Mouse (Mus musculus) C2C12 (cell line): ENCODE measurements around the gene Gm12569. TPM values are rescaled to one million over a fixed set of nuclear protein-coding genes. Genes with fewer than 3 reads are reported as not detected.
A peak's percentile ranks its signal among the peaks of the same experiment; 100 is the strongest.

Source experiments
- H3K27me3 ChIP-seq: one replicate; pipeline ENCODE4 v1.6.1; 2011; ENCODE audit not compliant: control insufficient read depth, insufficient read depth, insufficient read length
- H3K36me3 ChIP-seq: one replicate; pipeline ENCODE4 v1.6.1; 2011; ENCODE audit not compliant: control insufficient read depth, insufficient read depth
- H3K4me3 ChIP-seq: one replicate; pipeline ENCODE4 v1.5.1; 2011; ENCODE audit warnings: mild to moderate bottlenecking, control low read depth; ENCODE audit not compliant: poor library complexity, insufficient read depth, severe bottlenecking
- H3K79me2 ChIP-seq: one replicate; pipeline ENCODE4 v1.6.1; 2011; ENCODE audit not compliant: control insufficient read depth, insufficient read depth
- H3K79me3 ChIP-seq: one replicate; pipeline ENCODE4 v1.6.1; 2011; ENCODE audit warnings: low read depth, control low read depth
- H3ac ChIP-seq: one replicate; pipeline ENCODE3; 2011; ENCODE audit warnings: low read depth; ENCODE audit not compliant: control insufficient read depth, insufficient read length
- CEBPB ChIP-seq: IDR thresholded peaks from one replicate; pipeline ENCODE4 v1.6.1; 2011; ENCODE audit warnings: low read depth, mild to moderate bottlenecking, control low read depth, moderate library complexity
- CTCF ChIP-seq: IDR thresholded peaks from one replicate; pipeline ENCODE4 v1.5.1; 2011; ENCODE audit not compliant: control insufficient read depth, insufficient read depth, insufficient read length
- FOSL1 ChIP-seq: IDR thresholded peaks from one replicate; pipeline ENCODE4 v1.8.0; 2011; ENCODE audit warnings: mild to moderate bottlenecking, low read length; ENCODE audit not compliant: poor library complexity, insufficient read depth, severe bottlenecking
- MAX ChIP-seq: IDR thresholded peaks from one replicate; pipeline ENCODE4 v1.6.1; 2011; ENCODE audit warnings: mild to moderate bottlenecking, control low read depth
- MYOD1 ChIP-seq: IDR thresholded peaks from one replicate; pipeline ENCODE4 v1.6.1; 2011; ENCODE audit warnings: low read depth; ENCODE audit not compliant: control insufficient read depth, insufficient read length
- MYOG ChIP-seq: IDR thresholded peaks from one replicate; pipeline ENCODE4 v1.6.1; 2011; ENCODE audit not compliant: control insufficient read depth, insufficient read length; ENCODE audit errors: extremely low read depth
- USF1 ChIP-seq: IDR thresholded peaks from one replicate; pipeline ENCODE4 v1.6.1; 2011; ENCODE audit warnings: low read depth, mild to moderate bottlenecking, control low read depth, moderate library complexity
- polyA plus RNA-seq: library from polyadenylated mRNA; unstranded; fragments of >200 nt; fragmentation: generic; extraction: Trizol; gene quantifications from one replicate; pipeline ENCODE4 v1.2.1, GENCODE M21; 2012; ENCODE audit warnings: missing spikeins

Gene Gm12569
- polyA plus RNA-seq, 1 experiment, result 0.09 TPM

DNA sequence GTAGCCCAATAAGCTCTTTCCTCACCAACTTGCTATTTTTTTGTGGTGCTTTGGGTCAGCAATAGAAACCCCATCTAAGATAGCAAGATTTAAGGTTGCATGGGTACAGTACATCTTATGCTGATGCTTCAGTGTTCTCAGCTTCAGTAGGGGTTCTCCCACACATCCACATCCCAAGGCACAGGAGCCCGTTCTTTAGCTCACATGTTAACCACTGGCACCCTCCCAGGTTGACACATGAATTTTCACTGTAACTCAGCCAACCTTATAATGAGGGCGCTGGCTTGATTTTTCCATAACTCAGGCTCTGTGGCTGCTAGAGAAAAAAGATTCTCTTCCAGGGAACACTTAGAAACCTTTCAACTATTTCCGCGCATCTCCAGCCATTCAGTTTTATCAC, 6.8 kb downstream of the Gm12569 start:
- Histone ChIP-seq H3K36me3 (no peaks in the 10 kb centered on the region), H3K79me3 (no peaks in the 10 kb centered on the region), H3K79me2 (no peaks in the 10 kb centered on the region), H3K27me3 (peaks cover 17% of the 10 kb centered on the region), H3K4me3 (no peak overlapping the region), H3ac (no peak overlapping the region)
- TF ChIP-seq CEBPB, result no peak
- TF ChIP-seq MYOD1, result no peak
- TF ChIP-seq MAX, result no peak
- TF ChIP-seq USF1, result no peak
- TF ChIP-seq FOSL1, result no peak
- TF ChIP-seq CTCF, result no peak
- no peak for TF ChIP-seq MYOG

GRCm38 (mm10) chr11:51234626-51235025, 14.4 kb downstream of the Gm12569 start:
- H3K36me3 ChIP-seq, result no peaks in the 10 kb centered on the region
- TF ChIP-seq CTCF (no peak), USF1 (no peak), MYOD1 (no peak), CEBPB (no peak), FOSL1 (no peak), MAX (no peak), MYOG (no peak)
- no peaks in the 10 kb centered on the region for H3K79me3 ChIP-seq
- no peak overlapping the region for H3ac ChIP-seq
- no peak overlapping the region for H3K4me3 ChIP-seq
- H3K79me2 ChIP-seq, result no peaks in the 10 kb centered on the region
- peaks cover 15% of the 10 kb centered on the region for H3K27me3 ChIP-seq

DNA sequence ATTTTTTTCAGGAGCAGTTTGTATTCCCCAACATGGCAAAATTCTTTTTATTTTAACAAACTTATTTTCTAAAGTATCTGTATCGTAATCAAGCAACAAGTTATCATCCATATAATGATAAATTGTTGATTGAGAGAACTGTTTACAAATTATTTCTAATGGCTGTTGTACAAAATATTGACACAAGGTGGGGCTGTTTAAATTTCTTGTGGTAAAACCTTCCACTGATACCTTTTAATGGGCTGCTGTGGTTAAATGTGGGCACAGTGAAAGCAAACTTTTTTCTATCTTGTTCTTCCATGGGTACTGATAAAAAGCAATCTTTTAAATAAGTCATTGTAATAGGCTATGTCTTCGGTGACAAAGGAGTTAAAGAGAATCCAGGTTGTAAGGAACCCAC, 22.6 kb downstream of the Gm12569 start:
- Histone ChIP-seq H3ac (no peak overlapping the region), H3K79me3 (no peaks in the 10 kb centered on the region), H3K27me3 (peaks cover 10% of the 10 kb centered on the region), H3K79me2 (no peaks in the 10 kb centered on the region), H3K4me3 (no peak overlapping the region), H3K36me3 (no peaks in the 10 kb centered on the region)
- TF ChIP-seq MYOG, result no peak
- no peak for TF ChIP-seq MYOD1
- no peak for TF ChIP-seq FOSL1
- TF ChIP-seq CTCF, result no peak
- no peak for TF ChIP-seq MAX
- TF ChIP-seq USF1, result no peak
- TF ChIP-seq CEBPB, result no peak

- Histone ChIP-seq H3ac (no peak overlapping the region), H3K27me3 (peaks cover 9% of the 10 kb centered on the region), H3K36me3 (no peaks in the 10 kb centered on the region), H3K4me3 (no peak overlapping the region), H3K79me3 (no peaks in the 10 kb centered on the region), H3K79me2 (no peaks in the 10 kb centered on the region)
- no peak for TF ChIP-seq CTCF
- TF ChIP-seq MAX, result no peak
- no peak for TF ChIP-seq FOSL1
- TF ChIP-seq MYOD1, result no peak
- TF ChIP-seq CEBPB, result no peak
- no peak for TF ChIP-seq MYOG
- no peak for TF ChIP-seq USF1
Observed at GRCm38 (mm10) chr11:51257006-51257405, 36.7 kb downstream of the Gm12569 start.

DNA sequence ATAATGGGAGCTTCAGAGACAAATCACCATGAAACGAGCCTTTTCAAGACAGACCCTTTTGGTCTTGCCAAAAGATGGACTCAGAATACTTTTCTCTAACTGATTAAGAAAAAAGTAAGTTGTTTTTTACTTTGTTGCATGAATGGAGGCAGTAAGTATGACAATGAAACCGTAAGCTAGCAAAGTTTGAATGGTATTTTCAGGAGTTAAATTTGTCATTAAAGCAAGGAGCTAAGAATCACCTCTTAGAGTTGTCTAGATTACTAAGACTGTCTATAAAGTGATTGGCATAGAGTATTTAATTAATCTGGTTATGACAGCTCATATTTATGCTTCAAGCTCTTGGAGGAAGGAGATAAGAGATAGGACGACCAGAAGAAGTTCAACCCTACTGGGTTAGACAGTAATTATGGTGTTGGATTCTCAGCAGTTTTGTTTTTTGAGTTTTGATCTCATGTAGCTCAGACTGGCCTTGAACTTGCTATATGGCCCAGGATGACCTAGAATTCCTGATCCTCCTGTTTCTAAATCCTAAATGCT, 41.5 kb downstream of the Gm12569 start, which contains the start of gene Clk4:
Clk4 (plus strand) TSS at position 51 of the 540 bp plus-strand sequence.
- TF ChIP-seq CTCF, result no peak
- no peak for TF ChIP-seq MYOD1
- no peak for TF ChIP-seq MYOG
- TF ChIP-seq USF1, result no peak
- TF ChIP-seq MAX, result no peak
- H3ac ChIP-seq, result no peak within 1 kb of the TSS

More for the DNA sequence above, 41.5 kb downstream of the Gm12569 start, which contains the start of gene Clk4:
- peaks cover 17% of the 10 kb centered on the region for H3K36me3 ChIP-seq
- peak within 1 kb of the TSS; percentile 93 for H3K4me3 ChIP-seq
- peaks cover 36% of the 10 kb centered on the region for H3K79me3 ChIP-seq
- H3K79me2 ChIP-seq, result peaks cover 38% of the 10 kb centered on the region
- peaks cover 1% of the 10 kb centered on the region for H3K27me3 ChIP-seq
